Mouse (Mus musculus): ENCODE results near the gene Itpripl2.
A peak's percentile ranks its signal among the peaks of the same experiment; 100 is the strongest.

DNA sequence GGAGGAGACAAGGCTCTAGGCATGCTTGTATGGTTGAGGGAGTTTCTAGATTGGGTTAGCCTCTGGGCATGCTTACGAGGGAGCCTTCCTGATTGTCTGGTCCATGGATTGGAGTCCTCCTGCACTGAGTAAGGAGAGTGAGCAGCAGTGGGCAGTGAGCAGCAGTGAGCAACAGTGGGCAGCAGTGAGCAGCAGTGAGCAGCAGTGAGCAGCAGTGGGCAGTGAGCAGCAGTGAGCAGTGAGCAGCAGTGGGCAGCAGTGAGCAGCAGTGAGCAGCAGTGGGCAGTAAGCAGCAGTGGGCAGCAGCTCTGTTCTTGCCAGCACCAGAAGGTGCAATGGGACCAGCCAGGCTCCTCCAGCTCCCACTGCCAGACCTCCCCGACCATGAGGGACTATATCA lies 26.0 kb upstream of the Itpripl2 start:
- TF ChIP-seq POLR2A (IDR thresholded peaks at IDR 0.05; ENCODE audit: insufficient read depth, low read length), result no peak
- TF ChIP-seq CTCF (IDR thresholded peaks at IDR 0.05; ENCODE audit: low read depth, low read length), result peak; percentile 42

Measured in ES-Bruce4 (cell line).